Mouse (Mus musculus) hindbrain, embryonic 14.5 days (tissue): ENCODE measurements around the gene Klhl12. TPM values are rescaled to one million over a fixed set of nuclear protein-coding genes. Genes with fewer than 3 reads are reported as not detected.

Source experiments
- ATAC-seq: fragments of 200-750 bp; cut with Nextera tagmentation; 2 replicates; pipeline ENCODE4 v1.8.0; 2017; ENCODE audit warnings: moderate number of reproducible peaks, mild to moderate bottlenecking, moderate TSS enrichment, moderate library complexity; ENCODE audit not compliant: low FRiP score
- DNase-seq: peaks from one replicate; pipeline ENCODE4 v3.0.0-alpha.2; 2015; ENCODE audit warnings: low spot score
- H3K27ac ChIP-seq: fragments of 300-500 bp; sonication (generic); 2 replicates; pipeline ENCODE4 v1.5.1; 2014; ENCODE audit warnings: mild to moderate bottlenecking, moderate library complexity
- H3K27me3 ChIP-seq: fragments of 300-500 bp; sonication (generic); 2 replicates; pipeline ENCODE4 v1.6.1; 2014; ENCODE audit warnings: mild to moderate bottlenecking, low read length, mixed read lengths; ENCODE audit not compliant: control insufficient read depth, insufficient read depth
- H3K36me3 ChIP-seq: fragments of 300-500 bp; sonication (generic); replicated peaks from 2 replicates; pipeline ENCODE4 v1.6.1; 2014; ENCODE audit not compliant: control insufficient read depth, insufficient read depth
- H3K4me1 ChIP-seq: fragments of 300-500 bp; sonication (generic); replicated peaks from 2 replicates; pipeline ENCODE4 v1.6.1; 2014; ENCODE audit warnings: antibody characterized with exemption, low read length, mixed read lengths; ENCODE audit not compliant: control insufficient read depth, insufficient read depth
- H3K4me2 ChIP-seq: fragments of 300-500 bp; sonication (generic); replicated peaks from 2 replicates; pipeline ENCODE4 v1.6.1; 2014; ENCODE audit warnings: mild to moderate bottlenecking, moderate library complexity
- H3K4me3 ChIP-seq: fragments of 300-500 bp; sonication (generic); replicated peaks from 2 replicates; pipeline ENCODE4 v1.5.1; 2014; ENCODE audit warnings: mild to moderate bottlenecking, low read length
- H3K9ac ChIP-seq: fragments of 300-500 bp; sonication (generic); 2 replicates; pipeline ENCODE4 v1.6.1; 2014
- H3K9me3 ChIP-seq: fragments of 300-500 bp; sonication (generic); 2 replicates; pipeline ENCODE4 v1.6.1; 2016; ENCODE audit warnings: low read length; ENCODE audit not compliant: control insufficient read depth
- WGBS: fragments of 180-500 bp; shearing (Covaris S2); extraction: QIAGEN DNeasy Blood & Tissue Kit; methylation state at CpG from one replicate; pipeline ENCODE4 v1.1.7; 2014; 5-methylcytosine and 5-hydroxymethylcytosine counted together
- polyA plus RNA-seq: library from polyadenylated mRNA; unstranded; fragments of >200 nt; fragmentation: Nextera tagmentation; extraction: Ambion mirVana; gene quantifications from 2 replicates; pipeline ENCODE4 v1.2.1, GENCODE M21; 2014

The Klhl12 gene
- polyA plus RNA-seq, result 31.8 and 37.3 TPM in 2 replicates

- peak within 1 kb of the TSS; percentile 96 for H3K4me3 ChIP-seq
- peaks cover 18% of the 10 kb centered on the region for H3K36me3 ChIP-seq
- peak within 1 kb of the TSS; percentile 93 for H3K4me2 ChIP-seq
- DNase-seq (peak; percentile 95), ATAC-seq (peak; percentile 94)
- peak within 1 kb of the TSS; percentile 97 for H3K9ac ChIP-seq
- H3K27ac ChIP-seq, result peak within 1 kb of the TSS; percentile 61
- 2% methylated on average over 61 of the region's 61 CpGs for WGBS
- no peaks in the 10 kb centered on the region for H3K9me3 ChIP-seq
- peaks cover 8% of the 10 kb centered on the region for H3K4me1 ChIP-seq
- H3K27me3 ChIP-seq, result no peaks in the 10 kb centered on the region
These were observed at the start of gene Klhl12 for GRCm38 (mm10) chr1:134454904-134455824. Klhl12 (plus strand) TSS chr1:134455531.

- no peak overlapping the region for H3K27ac ChIP-seq
- WGBS, result 37% methylated on average over 8 of the region's 8 CpGs
- no peaks in the 10 kb centered on the region for H3K9me3 ChIP-seq
- no peak for ATAC-seq
- H3K27me3 ChIP-seq, result no peaks in the 10 kb centered on the region
- peaks cover 6% of the 10 kb centered on the region; the same call in 1 of the 2 replicates for H3K36me3 ChIP-seq
- peak overlapping the region; percentile 69 for H3K9ac ChIP-seq
- H3K4me3 ChIP-seq, result peak overlapping the region; percentile 58
- DNase-seq, result no peak
- 0 out of 2 replicates have a peak, but pooled peaks cover 4% of the 10 kb centered on the region for H3K4me1 ChIP-seq
- peak overlapping the region; percentile 83 for H3K4me2 ChIP-seq
These were observed 48.9 kb upstream of the Klhl12 start for GRCm38 (mm10) chr1:134406414-134406771.

DNA sequence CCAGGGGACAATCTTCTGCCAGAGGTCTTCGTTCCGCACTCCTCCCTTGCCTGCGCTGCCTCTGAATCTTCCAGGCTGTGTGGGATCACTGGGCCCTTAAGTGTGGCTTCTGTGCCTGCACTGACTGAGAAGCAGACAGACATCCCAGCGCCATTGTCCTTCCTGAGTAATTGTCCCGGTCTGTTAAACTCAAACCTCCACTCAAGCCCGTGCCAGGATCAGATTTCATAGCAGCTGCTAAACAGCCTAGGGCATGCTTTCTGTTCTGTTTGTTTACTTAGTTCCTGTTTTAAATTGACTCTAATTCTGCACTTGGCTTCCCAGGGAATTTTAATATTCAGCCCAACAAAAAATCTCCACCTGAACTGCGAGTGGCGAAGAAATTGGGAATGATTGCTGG is 47.3 kb upstream of the Klhl12 start:
- Histone ChIP-seq H3K4me2 (no peak overlapping the region), H3K4me3 (no peak overlapping the region), H3K36me3 (peaks cover 6% of the 10 kb centered on the region; the same call in 1 of the 2 replicates), H3K9ac (no peak overlapping the region), H3K4me1 (0 out of 2 replicates have a peak, but pooled peaks cover 4% of the 10 kb centered on the region), H3K27me3 (no peaks in the 10 kb centered on the region), H3K27ac (no peak overlapping the region), H3K9me3 (no peaks in the 10 kb centered on the region)
- ATAC-seq, result no peak
- no peak for DNase-seq
- 72% methylated on average over 8 of the region's 8 CpGs for WGBS

DNA sequence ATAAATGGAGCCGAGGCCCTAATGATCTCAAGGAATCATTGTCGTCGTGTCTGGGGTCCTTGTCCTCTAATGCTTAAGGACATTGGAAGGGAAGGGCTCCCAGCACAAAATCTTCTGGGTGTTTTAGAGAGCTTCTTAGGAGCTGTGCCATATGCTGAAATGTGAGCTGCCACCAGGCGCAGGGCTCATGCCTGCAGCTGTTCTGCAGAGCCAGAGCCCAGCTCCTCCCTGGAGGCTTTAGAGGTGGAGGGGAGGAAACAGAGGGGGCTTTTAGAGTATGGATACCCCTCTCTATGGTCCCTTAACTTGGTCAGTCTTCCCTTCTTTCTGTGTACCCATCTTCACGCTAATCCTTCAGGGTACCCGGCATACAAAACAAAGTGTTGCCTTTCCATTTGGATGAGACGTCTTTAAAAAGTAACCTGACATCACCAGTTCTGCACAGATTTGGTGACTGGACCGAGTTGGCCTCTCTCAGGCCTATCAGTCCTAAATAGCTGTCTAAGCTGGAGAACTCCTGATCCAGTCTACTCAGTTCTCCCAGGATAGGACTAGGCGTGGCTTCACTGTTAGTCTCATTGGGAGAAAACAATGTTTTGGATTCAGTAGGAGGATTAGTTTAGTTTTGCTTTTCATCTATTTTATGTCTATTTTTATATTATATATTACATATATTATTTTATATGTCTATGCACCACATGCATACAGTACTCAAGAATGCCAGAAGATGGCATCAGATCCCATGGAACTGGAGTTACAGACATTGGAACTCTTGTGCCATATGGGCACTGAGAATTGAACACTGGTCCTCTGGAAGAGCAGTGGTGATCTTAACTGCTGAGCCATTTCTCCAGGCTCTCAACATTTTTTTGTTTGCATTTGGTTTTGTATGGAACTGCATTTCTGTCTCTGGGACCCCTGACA is 43.4 kb upstream of the Klhl12 start:
- Histone ChIP-seq H3K9ac (no peak overlapping the region), H3K27ac (no peak overlapping the region), H3K4me1 (peaks cover 18% of the 10 kb centered on the region), H3K36me3 (peaks cover 6% of the 10 kb centered on the region; the same call in 1 of the 2 replicates), H3K4me2 (no peak overlapping the region), H3K4me3 (no peak overlapping the region), H3K27me3 (no peaks in the 10 kb centered on the region), H3K9me3 (no peaks in the 10 kb centered on the region)
- ATAC-seq, result no peak
- no peak for DNase-seq
- WGBS, result 92% methylated on average over 9 of the region's 9 CpGs

- peaks cover 6% of the 10 kb centered on the region; the same call in 1 of the 2 replicates for H3K36me3 ChIP-seq
- no peak overlapping the region for H3K27ac ChIP-seq
- peak overlapping the region; percentile 62; the same call in 1 of the 2 replicates for H3K4me2 ChIP-seq
- 58% methylated on average over 2 of the region's 2 CpGs for WGBS
- no peak for ATAC-seq
- peaks cover 24% of the 10 kb centered on the region for H3K4me1 ChIP-seq
- no peaks in the 10 kb centered on the region for H3K27me3 ChIP-seq
- no peaks in the 10 kb centered on the region for H3K9me3 ChIP-seq
- 0 out of 2 replicates have a peak overlapping the region, but pooled peaks have one; percentile 46 for H3K9ac ChIP-seq
- no peak for DNase-seq
- no peak overlapping the region for H3K4me3 ChIP-seq
These were observed 41.3 kb upstream of the Klhl12 start for GRCm38 (mm10) chr1:134414038-134414437.

DNA sequence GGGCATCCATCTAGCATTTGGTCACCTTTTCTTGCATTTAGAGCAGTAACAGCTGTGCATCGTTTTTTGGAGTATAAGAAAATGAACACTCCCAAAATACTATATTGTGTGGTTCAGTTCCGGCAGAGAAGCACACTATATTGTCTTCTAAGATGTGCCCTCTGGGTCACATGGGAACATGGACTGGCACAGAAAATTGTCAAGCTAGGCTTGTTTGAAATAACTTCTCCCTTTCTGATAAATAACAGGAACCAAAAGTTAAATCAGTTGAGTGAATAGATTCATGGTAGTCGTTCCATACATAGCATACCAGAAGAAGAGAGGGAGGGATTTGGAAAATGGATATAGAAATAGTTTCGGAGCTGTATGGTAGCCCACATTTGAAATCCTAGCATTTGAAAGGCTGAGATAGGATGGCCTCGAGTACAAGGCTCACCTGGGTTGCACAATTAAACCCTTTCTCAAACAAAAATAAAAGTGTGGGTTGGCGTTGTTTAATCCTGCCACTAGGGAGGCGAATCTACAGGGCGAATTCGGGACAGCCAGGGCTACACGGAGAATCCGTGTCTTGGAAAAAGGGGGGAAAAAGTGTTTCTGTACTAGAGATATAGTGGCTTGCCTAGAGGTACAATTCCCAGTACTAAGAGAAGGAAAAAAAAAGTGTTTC is 40.7 kb upstream of the Klhl12 start:
- H3K9ac ChIP-seq, result peak overlapping the region; percentile 46
- ATAC-seq (peak; percentile 49), DNase-seq (no peak)
- H3K27ac ChIP-seq, result peak overlapping the region; percentile 93
- H3K4me2 ChIP-seq, result peak overlapping the region; percentile 62
- peak overlapping the region; percentile 91 for H3K4me3 ChIP-seq
- no peaks in the 10 kb centered on the region for H3K9me3 ChIP-seq
- peaks cover 30% of the 10 kb centered on the region for H3K4me1 ChIP-seq
- 13% methylated on average over 11 of the region's 11 CpGs for WGBS
- H3K36me3 ChIP-seq, result peaks cover 6% of the 10 kb centered on the region; the same call in 1 of the 2 replicates
- H3K27me3 ChIP-seq, result no peaks in the 10 kb centered on the region

DNA sequence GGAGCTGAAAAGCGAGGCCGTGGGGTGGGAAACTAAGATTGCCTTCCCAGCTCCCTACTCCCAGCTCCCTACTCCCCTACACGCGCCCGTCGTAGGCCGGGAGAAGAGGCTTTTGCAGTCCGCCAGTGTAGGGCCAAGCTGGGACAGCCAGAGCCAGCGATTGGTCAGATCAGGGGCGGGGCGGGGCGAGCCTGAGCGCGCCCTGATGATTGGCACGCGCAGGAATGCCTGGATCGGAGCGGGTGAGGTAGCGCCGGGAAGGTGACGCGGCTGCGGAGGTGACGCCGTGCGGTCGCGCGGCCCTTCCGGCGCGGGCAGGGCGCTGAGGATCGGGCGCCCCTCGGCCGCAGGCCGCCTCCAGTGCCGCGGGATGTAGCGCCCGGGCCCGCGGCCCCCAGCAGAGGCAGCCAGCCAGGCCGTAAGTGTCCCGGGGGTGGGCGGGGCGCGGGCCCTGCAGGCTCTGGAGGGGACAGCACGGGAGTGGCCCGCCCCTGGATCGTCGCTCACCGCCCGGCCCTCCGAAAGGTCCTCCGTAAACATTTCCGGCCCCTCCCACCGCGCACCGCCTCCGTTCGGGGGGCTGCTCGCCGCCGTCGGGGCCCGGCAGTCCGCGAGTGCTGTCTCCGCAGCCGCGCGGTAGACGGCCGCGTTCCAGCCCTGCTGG is 40.0 kb upstream of the Klhl12 start, which contains the start of gene Adipor1:
Gene Adipor1 (plus strand): TSS at position 211 of the 664 bp plus-strand sequence.
- ATAC-seq (peak; percentile 100), DNase-seq (peak; percentile 93)
- Histone ChIP-seq H3K36me3 (peaks cover 5% of the 10 kb centered on the region; the same call in 1 of the 2 replicates), H3K9me3 (no peaks in the 10 kb centered on the region), H3K9ac (peak within 1 kb of the TSS; percentile 92), H3K27me3 (no peaks in the 10 kb centered on the region), H3K4me2 (peak within 1 kb of the TSS; percentile 84), H3K4me3 (peak within 1 kb of the TSS; percentile 91), H3K4me1 (peaks cover 33% of the 10 kb centered on the region), H3K27ac (peak within 1 kb of the TSS; percentile 93)
- WGBS, result under 1% methylated on average over 57 of the region's 77 CpGs

GRCm38 (mm10) chr1:134418414-134418975 is 36.8 kb upstream of the Klhl12 start:
- H3K27me3 ChIP-seq, result no peaks in the 10 kb centered on the region
- H3K9me3 ChIP-seq, result no peaks in the 10 kb centered on the region
- ATAC-seq (no peak), DNase-seq (no peak)
- WGBS, result 85% methylated on average over 2 of the region's 2 CpGs
- peaks cover 33% of the 10 kb centered on the region for H3K4me1 ChIP-seq
- no peak overlapping the region for H3K4me3 ChIP-seq
- H3K27ac ChIP-seq, result no peak overlapping the region
- H3K4me2 ChIP-seq, result no peak overlapping the region
- H3K9ac ChIP-seq, result no peak overlapping the region
- peaks cover 7% of the 10 kb centered on the region for H3K36me3 ChIP-seq
